Mouse (Mus musculus): ENCODE results near the gene Stk4.

GRCm38 (mm10) chr2:164106287-164107035 is 36.3 kb downstream of the Stk4 start:
- TF ChIP-seq ZC3H11A (IDR thresholded peaks at IDR 0.05; ENCODE audit: low read depth, low read length), result no peak
- TF ChIP-seq MYC (IDR thresholded peaks at IDR 0.05; ENCODE audit: low read depth, low read length), result no peak
- no peak for TF ChIP-seq CTCF (conservative IDR thresholded peaks at IDR 0.05 in 1 of 2, IDR thresholded peaks at IDR 0.05 in 1 of 2; ENCODE audit: low read depth in 2 of 2, low read length in 2 of 2)
